Mouse (Mus musculus) stomach, adult 2 months (tissue): ENCODE measurements around the gene Leng8. TPM values are rescaled to one million over a fixed set of nuclear protein-coding genes. Genes with fewer than 3 reads are reported as not detected.

Source experiments
- polyA plus RNA-seq: library from polyadenylated mRNA; depleted of rRNA; stranded (reverse); fragments of >200 nt; gene quantifications from 2 replicates; pipeline ENCODE4 v1.2.3, GENCODE M21; 2012; rRNA removed

The Leng8 gene
- 169 and 258 TPM in 2 replicates for polyA plus RNA-seq

DNA sequence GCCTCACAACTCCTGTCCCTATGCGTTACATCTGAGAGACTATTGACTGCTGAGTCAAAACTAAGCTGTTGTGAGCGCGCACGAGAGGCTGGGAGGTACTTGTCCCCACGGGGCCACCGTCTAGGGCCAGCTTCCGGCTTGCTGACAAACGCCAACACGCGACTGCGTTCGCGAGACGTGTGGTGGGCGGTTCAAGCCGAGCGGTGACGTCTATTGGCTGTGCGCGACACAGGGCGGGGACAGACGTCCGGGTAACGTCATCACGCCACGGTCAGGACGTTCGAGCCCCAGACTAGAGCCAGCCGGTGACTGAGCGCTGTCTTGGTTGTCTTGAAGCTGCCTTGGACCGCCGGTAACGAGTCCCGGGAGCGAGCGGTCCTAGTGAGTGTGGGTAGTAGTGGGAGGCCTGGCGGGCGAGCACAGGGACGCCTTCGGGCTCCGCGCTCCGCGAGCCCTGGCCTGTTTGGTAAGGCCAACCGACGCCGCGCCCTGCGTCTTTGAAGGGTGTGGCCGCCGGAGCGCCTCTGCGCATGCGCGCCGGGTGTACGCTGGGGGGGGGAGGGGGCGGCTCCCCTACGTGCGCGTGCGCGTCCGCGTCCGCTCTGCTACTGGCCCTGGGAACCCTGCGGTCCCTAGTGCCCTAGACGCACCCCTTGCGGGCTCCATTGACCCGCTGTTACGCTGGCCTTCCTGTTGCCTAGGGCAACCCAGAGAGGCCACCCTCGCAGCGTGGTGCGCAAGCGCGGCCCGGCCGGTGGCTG, at the start of gene Leng8:
Gene Leng8, plus strand, starts transcription at position 269 of the 761 bp plus-strand sequence.

DNA sequence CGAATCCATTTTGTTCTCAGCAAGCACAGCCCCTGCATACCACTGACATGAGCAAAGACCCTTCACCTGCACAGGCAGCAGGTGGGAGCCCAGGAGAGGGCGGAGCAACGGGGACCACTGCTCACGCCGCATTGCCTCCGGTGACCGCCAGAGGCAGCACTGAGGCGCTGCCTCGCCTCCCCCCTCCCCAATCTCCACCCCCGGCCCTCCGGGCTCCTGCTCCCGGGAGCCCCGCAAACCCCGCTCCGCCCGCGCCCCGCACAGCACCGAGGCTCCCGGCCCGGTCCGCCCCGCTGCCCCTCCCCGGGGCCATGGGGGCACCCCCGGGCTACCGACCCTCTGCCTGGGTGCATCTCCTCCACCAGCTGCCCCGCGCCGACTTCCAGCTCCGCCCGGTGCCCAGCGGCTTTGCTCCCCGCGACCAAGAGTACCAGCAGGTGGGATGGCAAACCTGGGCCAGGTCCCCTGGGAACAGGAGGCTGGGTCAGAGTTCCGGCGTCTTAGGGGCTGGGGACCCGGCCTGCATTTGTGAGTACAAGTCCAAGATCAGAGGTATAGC, 17.4 kb upstream of the Leng8 start, which contains the start of gene Ttyh1:
Gene Ttyh1, plus strand, starts transcription at position 65 of the 559 bp plus-strand sequence.

DNA sequence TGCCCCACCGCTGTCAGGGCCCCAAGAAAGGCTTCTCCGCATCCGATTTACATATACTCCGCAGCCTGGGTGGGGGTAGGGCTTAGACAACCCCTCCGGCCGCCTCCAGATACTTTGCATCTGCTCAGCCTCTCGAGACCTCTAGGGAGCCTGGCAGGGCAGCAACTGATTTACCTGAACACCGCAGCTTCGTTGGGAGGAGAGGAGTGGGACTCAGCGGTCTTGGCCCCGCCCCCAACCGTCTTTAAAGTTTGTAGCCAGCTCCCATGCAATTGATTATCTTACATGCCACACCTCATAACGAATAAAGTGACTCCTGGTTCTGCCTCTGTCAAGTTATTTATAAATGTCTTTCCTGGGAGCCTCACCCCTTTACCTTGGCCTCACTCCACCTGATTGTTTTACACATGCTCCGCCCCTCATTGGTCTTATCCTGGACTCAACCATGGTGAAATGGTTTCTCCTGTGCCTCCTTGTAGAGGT, 13.3 kb downstream of the Leng8 start, which contains the start of gene Leng9:
Gene Leng9, minus strand, starts transcription at position 316 of the 483 bp plus-strand sequence.

DNA sequence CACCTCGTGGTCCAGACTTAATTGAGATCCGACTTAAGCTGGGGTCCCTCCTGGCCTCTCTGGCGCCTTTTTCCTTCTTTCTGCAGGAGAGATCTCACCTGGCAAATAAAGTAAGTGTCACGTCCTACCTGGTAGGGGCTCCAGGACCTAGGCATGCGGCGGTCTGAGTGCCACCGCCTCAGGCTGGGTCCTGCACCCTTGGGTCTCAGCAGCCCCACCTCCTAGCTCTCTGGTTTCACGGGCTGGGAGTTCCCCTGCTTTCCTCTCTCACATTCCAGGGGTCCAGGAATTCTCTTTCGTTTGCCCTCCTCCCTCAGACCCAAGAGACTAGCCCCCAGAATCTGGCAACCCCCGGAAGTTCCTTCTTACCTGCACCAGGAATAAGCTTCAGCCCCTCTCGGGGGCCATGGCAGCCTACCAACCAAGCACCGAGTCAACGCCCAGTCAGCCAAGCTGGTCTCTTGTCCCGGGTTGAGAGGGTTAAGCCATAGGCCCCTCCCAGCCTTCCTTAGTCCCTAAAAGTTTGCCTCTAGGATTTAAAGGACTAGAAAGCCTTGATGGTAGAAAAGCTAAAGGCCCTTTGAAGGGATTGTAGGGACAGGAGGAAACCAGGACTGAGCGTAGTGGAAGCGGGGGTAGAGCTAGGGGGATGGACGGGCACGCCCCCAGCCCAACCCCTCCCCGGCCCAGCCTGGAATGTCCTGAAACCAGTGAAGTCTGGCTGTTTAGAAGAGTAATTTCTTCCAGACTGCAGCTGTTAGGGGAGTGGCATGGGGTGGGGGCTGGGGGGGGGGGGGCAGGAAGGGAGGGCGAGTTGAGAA, 27.5 kb downstream of the Leng8 start, which contains the start of gene Cdc42ep5:
Gene Cdc42ep5, minus strand, starts transcription at position 771 of the 821 bp plus-strand sequence.

Other genes starting within 250 kb of the Leng8 start
- gene Gm14548, start 238.9 kb upstream of the Leng8 start, polyA plus RNA-seq, result 0.55 and 0.78 TPM in 2 replicates
- gene Lilra6, start 221.5 kb upstream of the Leng8 start, polyA plus RNA-seq, result 0.73 and 1.1 TPM in 2 replicates
- 0.63 and 1.0 TPM in 2 replicates for gene Lair1, start 73.8 kb upstream of the Leng8 start, polyA plus RNA-seq
- gene Ttyh1, start 17.6 kb upstream of the Leng8 start, polyA plus RNA-seq, result 15.0 and 19.9 TPM in 2 replicates
- 9.5 and 17.9 TPM in 2 replicates for gene Leng9, start 13.3 kb downstream of the Leng8 start, polyA plus RNA-seq
- gene Cdc42ep5, start 27.8 kb downstream of the Leng8 start, polyA plus RNA-seq, result 218 and 343 TPM in 2 replicates
- gene Lilra5, start 100.7 kb downstream of the Leng8 start, polyA plus RNA-seq, result 0.05 and 0.17 TPM in 2 replicates
- gene Ncr1, start 200.7 kb downstream of the Leng8 start, polyA plus RNA-seq, result 0.08 TPM in 1 of 2 replicates, not detected in the other